Mouse (Mus musculus): ENCODE data around the gene 1500009C09Rik.

DNA sequence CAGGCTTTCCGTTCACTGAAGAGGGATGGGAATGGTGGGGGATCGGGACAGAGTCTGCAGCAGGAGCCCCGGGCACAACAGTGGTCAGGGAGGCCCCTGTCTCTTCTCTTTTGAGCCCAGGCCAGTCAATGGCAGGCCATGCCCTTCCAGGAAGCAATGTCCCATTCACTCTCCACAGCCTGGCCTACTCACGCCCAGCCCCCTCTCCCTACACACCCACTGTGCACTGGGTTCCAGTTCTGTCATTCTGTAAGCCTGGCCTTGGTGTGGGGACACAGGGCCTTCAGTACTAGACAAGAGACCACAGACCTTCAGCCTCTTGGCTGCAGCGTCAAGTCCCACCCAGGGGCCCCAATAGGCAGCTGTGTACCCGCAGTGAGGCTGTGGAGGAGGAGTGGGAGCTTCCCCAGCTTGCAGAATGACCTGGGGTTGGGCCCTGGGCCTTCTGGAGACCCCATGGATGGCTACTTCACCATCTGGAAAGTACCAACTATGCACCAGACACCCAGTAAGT, 22.0 kb upstream of the 1500009C09Rik start:
- TF ChIP-seq CTCF (IDR thresholded peaks at IDR 0.05) (no peak), EP300 (IDR thresholded peaks at IDR 0.05) (no peak)

All from lung, postnatal 0 days (tissue).